Mouse (Mus musculus): ENCODE measurements around the gene 1700084M14Rik.
"Not testable (repeated sequence)": the region's sequence is repeated elsewhere in the genome, so short reads cannot be mapped to it uniquely, and the experiment has no call there.

The 1700084M14Rik gene

DNA sequence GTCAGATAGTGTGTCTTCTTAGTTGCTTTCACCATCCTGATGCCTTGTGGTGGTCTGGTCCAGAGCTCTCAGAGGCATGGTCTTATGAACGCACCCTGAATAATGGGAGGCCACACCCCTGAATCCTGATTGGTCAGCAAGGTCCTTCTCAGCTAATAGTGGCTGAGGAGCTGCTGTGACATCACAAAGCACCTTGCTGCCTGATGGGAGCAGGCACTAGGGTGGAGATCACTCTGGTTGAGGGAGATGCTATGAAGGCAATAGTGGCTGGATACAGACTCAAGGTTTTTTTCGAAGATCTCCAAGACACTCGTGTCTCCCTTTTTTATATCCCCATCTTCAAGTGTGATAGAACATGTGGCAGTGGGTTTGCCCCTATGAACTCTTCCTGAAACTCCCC is at the start of gene 1700084M14Rik:
1700084M14Rik (minus strand) TSS at position 101 of the 400 bp plus-strand sequence.
- H3K36me3 ChIP-seq (ENCODE audit: insufficient read depth, low read length); H3K27me3 ChIP-seq (ENCODE audit: insufficient read depth, low read length); H3K4me3 ChIP-seq (replicated peaks; ENCODE audit: low read length); H3K4me1 ChIP-seq (replicated peaks; ENCODE audit: low read depth, low read length); H3K9me3 ChIP-seq (ENCODE audit: low read length): not testable (repeated sequence)
